Mouse (Mus musculus) stomach, embryonic 14.5 days (tissue): ENCODE measurements around the gene Lhfpl3. TPM values are rescaled to one million over a fixed set of nuclear protein-coding genes. Genes with fewer than 3 reads are reported as not detected.

ENCODE experiments used
- ATAC-seq: fragments of 200-750 bp; cut with Nextera tagmentation; 2 replicates; pipeline ENCODE4 v1.8.0; 2017; ENCODE audit warnings: low read depth, moderate TSS enrichment; ENCODE audit not compliant: insufficient number of reproducible peaks, insufficient read depth, low FRiP score
- H3K27ac ChIP-seq: fragments of 300-500 bp; sonication (generic); 2 replicates; pipeline ENCODE4 v1.5.1; 2014; ENCODE audit warnings: mild to moderate bottlenecking, low read length, moderate library complexity, mixed read lengths
- H3K27me3 ChIP-seq: fragments of 300-500 bp; sonication (generic); 2 replicates; pipeline ENCODE4 v1.6.1; 2014; ENCODE audit warnings: low read length, control low read depth, mixed read lengths; ENCODE audit not compliant: control insufficient read depth, insufficient read depth
- H3K36me3 ChIP-seq: fragments of 300-500 bp; sonication (generic); 2 replicates; pipeline ENCODE4 v1.6.1; 2014; ENCODE audit warnings: mild to moderate bottlenecking, control low read depth, low read length, moderate library complexity, mixed read lengths; ENCODE audit not compliant: control insufficient read depth, insufficient read depth
- H3K4me1 ChIP-seq: fragments of 300-500 bp; sonication (generic); 2 replicates; pipeline ENCODE4 v1.6.1; 2014; ENCODE audit warnings: low read length, control low read depth, mixed read lengths; ENCODE audit not compliant: control insufficient read depth, insufficient read depth
- H3K4me2 ChIP-seq: fragments of 300-500 bp; sonication (generic); replicated peaks from 2 replicates; pipeline ENCODE4 v1.6.1; 2014; ENCODE audit warnings: low read depth, low read length, control low read depth
- H3K4me3 ChIP-seq: fragments of 300-500 bp; sonication (generic); 2 replicates; pipeline ENCODE4 v1.5.1; 2014; ENCODE audit warnings: low read depth, low read length, control low read depth
- H3K9ac ChIP-seq: fragments of 300-500 bp; sonication (generic); replicated peaks from 2 replicates; pipeline ENCODE4 v1.6.1; 2014; ENCODE audit warnings: low read depth, mild to moderate bottlenecking, control low read depth, low read length, moderate library complexity, mixed read lengths
- H3K9me3 ChIP-seq: fragments of 300-500 bp; sonication (generic); 2 replicates; pipeline ENCODE4 v1.6.1; 2016; ENCODE audit warnings: low read depth, low read length, control low read depth; ENCODE audit not compliant: control insufficient read depth
- WGBS: fragments of 180-500 bp; shearing (Covaris S2); extraction: QIAGEN DNeasy Blood & Tissue Kit; methylation state at CpG from one replicate; pipeline ENCODE4 v1.1.7; 2014; 5-methylcytosine and 5-hydroxymethylcytosine counted together
- polyA plus RNA-seq: library from polyadenylated mRNA; unstranded; fragments of >200 nt; fragmentation: Nextera tagmentation; extraction: Ambion mirVana; gene quantifications from 2 replicates; pipeline ENCODE4 v1.2.1, GENCODE M21; 2014

Lhfpl3 gene
- polyA plus RNA-seq, 1 experiment from 2014 or later: 0.46 TPM

DNA sequence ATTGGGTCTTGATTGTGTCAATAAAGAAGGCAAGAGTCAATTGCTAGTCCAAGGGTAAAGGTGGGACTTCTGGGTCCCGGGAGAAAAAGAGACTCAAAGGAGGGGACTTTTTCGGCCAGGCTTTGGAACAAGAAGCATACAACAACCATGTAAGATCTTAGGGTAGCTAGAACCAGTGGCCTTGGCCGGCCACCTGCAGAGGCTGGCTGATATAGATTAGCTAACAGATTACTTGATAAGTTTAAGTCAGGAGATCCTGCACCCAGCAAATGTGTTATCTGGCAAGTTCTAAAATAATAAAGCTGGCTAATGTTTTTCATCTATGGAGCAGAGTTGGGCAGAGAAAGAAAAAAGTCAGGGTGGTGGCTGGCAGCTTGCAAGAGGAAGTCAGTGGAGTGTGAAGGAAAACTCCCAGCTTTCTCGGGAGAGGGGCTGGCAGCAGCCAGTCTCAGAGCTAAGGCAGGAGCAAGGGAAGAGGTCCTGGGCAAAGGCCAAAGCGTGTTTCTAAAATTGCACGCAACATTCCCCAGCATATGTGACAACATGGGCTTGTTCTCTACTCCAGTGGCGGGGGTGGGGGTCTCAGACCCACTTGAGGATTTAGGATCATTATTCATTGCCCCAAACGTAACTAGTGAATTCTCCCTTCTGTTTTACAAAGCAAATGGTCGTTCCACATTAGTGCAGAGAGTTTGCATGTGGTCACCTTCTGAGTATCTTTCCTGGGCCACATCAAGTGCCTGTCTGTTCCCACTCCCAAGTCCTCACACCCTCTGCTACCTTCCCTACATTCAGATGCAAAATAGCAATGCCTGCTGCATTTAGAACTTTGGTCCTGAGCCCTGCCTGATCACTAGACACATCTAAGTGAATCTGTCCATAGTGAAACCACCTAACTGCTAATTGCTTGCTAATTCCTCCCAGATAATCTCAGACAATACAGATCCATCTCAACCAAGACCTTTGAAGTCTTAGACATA is 504.3 kb downstream of the Lhfpl3 start:
- H3K27ac ChIP-seq: no peak overlapping the region
- H3K4me2 ChIP-seq: no peak overlapping the region
- H3K27me3 ChIP-seq: no peaks in the 10 kb centered on the region
- H3K36me3 ChIP-seq: no peaks in the 10 kb centered on the region
- no peak overlapping the region for H3K9ac ChIP-seq
- WGBS: 53% methylated on average over 9 of the region's 9 CpGs
- no peak overlapping the region for H3K4me3 ChIP-seq
- H3K9me3 ChIP-seq: no peaks in the 10 kb centered on the region
- H3K4me1 ChIP-seq: no peaks in the 10 kb centered on the region
- ATAC-seq: no peak

DNA sequence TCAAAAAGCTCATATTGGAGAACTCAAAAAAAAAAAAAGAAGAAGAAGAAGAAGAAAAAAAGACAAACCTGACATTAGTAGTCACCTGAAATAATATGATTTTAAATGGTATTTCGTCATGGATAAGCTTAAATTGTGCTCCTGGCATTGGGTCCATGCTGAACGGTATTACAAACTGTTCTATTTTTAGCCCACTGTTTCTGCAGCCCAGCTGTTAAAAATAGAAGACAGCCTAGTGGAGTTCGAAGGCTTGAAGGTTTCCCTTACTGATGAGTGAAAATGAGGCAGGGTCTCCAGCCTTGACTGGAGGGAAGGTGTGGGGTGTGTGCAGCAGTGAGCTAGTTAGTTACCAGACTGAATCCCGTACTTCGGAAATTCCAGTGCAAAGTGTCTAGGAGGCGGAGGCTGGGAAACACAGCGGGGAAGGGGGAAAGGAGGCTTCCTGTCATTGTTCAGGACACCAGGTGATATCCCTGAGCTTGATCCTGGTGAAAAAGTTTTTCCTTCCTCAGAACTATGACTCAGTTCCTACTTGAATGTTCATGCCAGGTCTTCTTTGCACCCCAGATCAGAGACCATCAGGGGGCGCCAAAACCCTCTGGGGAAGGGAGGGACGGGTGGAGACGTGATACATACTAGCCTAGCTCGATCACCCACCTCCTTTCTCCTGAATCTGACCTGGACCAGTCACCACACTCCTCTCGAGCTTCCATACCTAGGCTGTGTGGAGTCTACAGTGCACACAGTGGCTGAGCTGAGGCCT is 505.8 kb downstream of the Lhfpl3 start:
- no peak overlapping the region for H3K4me2 ChIP-seq
- no peaks in the 10 kb centered on the region for H3K27me3 ChIP-seq
- peak; percentile 34; the same call in 1 of the 2 replicates for ATAC-seq
- no peaks in the 10 kb centered on the region for H3K4me1 ChIP-seq
- 33% methylated on average over 12 of the region's 12 CpGs for WGBS
- no peaks in the 10 kb centered on the region for H3K36me3 ChIP-seq
- no peak overlapping the region for H3K9ac ChIP-seq
- H3K9me3 ChIP-seq: no peaks in the 10 kb centered on the region
- H3K27ac ChIP-seq: peak overlapping the region; percentile 33; the same call in 1 of the 2 replicates
- H3K4me3 ChIP-seq: no peak overlapping the region

DNA sequence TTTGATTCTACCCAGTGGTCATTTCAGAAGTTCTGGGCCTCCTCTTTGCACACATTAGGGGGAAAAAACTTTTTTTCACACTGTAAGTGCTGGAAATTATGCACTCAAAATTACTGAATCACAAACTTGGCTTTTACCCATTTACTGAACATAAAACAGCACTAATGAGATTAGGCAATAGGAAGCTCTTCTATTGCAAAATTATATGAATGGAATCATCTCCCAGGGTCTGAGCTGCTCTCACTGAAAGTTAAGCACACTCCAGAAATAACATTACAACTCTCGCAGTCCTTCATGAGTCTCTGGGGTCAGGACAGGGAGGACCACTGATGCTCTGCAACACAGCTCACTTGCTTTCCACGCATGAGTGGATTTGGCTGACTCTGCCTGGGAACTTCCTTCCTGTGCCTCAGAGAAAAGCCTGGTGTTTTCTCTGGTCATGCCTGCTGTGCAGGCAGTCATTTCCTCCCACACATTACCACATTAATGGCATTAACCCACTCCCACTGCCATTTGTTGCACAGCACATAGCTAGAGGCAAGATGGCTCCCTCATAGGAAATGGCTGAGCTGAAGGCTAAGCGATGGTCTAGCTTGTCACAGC is 510.1 kb downstream of the Lhfpl3 start:
- Histone ChIP-seq H3K9ac (no peak overlapping the region), H3K4me2 (no peak overlapping the region), H3K4me3 (no peak overlapping the region), H3K27ac (no peak overlapping the region), H3K36me3 (no peaks in the 10 kb centered on the region), H3K9me3 (no peaks in the 10 kb centered on the region), H3K27me3 (no peaks in the 10 kb centered on the region), H3K4me1 (no peaks in the 10 kb centered on the region)
- ATAC-seq: no peak
- 56% methylated on average over 3 of the region's 3 CpGs for WGBS

DNA sequence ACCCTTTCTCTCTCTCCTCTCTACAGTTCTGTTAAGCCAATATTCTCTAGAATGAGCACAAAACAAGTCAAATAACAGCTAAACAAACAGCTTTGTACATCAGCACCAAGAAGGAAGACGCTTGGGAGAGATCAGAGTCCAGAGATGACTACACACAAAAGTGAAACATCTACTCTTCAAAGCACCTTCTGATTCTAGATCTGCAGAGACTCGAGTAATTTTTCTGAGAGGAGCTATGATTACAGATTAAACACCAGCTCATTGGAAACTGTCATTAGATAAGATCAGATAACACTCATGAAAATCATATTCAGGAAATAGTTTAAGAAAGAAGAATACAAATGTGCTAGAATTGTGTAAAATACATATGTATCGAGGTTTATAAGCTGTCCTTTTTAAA is 527.5 kb downstream of the Lhfpl3 start:
- Histone ChIP-seq H3K4me2 (no peak overlapping the region), H3K4me3 (no peak overlapping the region), H3K27me3 (no peaks in the 10 kb centered on the region), H3K27ac (no peak overlapping the region), H3K4me1 (no peaks in the 10 kb centered on the region), H3K9ac (no peak overlapping the region), H3K36me3 (no peaks in the 10 kb centered on the region), H3K9me3 (no peaks in the 10 kb centered on the region)
- ATAC-seq: no peak
- 74% methylated on average over 3 of the region's 3 CpGs for WGBS

DNA sequence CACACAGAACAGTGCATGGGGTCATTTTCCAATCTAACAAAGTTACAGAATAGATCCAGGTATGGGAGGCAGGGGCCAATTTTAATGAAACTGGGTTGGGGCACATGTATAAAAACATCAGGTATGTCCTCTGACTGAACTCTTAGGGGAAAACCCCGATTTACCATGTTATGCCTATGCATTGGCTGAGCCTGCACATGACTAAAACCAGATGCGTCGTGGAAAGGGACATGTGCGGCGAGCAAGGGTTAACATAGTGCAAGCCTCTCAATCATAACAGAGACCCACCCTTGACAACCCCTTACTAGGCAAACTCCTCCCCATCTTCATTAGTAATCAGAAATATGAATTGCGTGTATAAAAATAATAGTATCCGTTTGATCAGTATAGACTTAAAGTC is 533.5 kb downstream of the Lhfpl3 start:
- Histone ChIP-seq H3K4me3 (no peak overlapping the region), H3K9me3 (no peaks in the 10 kb centered on the region), H3K27ac (no peak overlapping the region), H3K4me1 (no peaks in the 10 kb centered on the region), H3K9ac (no peak overlapping the region), H3K4me2 (no peak overlapping the region), H3K36me3 (no peaks in the 10 kb centered on the region), H3K27me3 (no peaks in the 10 kb centered on the region)
- WGBS: 83% methylated on average over 7 of the region's 7 CpGs
- no peak for ATAC-seq

DNA sequence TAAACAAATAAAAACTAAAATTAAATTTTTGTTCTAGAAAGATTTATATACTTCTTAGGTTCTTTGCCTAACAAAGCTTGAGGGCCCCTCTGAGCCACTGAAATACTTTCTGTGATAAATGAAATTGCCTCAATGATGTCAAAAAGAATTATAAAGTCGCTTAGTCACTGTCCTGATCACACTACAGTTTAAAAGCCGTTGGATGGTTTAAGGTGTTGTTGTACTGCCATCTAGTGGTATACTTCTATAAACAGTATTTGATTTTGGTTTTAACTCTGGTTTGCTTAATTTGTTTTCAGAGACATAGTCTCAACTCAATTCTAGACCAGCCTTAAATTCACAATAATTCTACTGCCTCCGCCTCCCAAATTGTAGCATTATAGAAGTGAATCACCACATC is 539.0 kb downstream of the Lhfpl3 start:
- whole genome bisulfite sequencing: 25% methylated on average over 3 of the region's 3 CpGs
- H3K9me3 ChIP-seq: no peaks in the 10 kb centered on the region

DNA sequence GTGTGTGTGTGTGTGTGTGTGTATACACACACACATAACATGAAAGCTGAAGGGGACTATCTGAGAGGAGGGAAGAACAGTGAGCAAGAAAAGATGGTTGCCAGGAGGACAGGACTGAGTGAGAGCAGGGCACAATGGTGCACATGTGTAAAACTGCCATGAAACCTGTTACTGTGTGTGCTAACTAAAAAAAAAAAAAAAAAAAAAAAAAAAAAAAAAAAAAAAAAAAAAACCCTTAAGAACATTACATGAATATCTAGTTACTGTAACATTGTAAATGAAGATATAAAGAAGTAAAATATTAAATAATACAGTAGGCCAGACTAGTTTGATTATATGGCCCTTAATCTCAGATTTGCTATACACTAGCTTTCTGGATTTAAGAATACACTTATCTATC is 543.3 kb downstream of the Lhfpl3 start:
- 0 out of 2 replicates have a peak, but pooled peaks cover 3% of the 10 kb centered on the region for H3K4me1 ChIP-seq
- H3K4me3 ChIP-seq: no peak overlapping the region
- H3K27me3 ChIP-seq: no peaks in the 10 kb centered on the region
- H3K9ac ChIP-seq: no peak overlapping the region
- no peaks in the 10 kb centered on the region for H3K36me3 ChIP-seq
- no peak overlapping the region for H3K27ac ChIP-seq
- no peak for ATAC-seq
- no peak overlapping the region for H3K4me2 ChIP-seq
- H3K9me3 ChIP-seq: no peaks in the 10 kb centered on the region

More for the DNA sequence above, 539.0 kb downstream of the Lhfpl3 start:
- H3K9ac ChIP-seq: no peak overlapping the region
- no peak for ATAC-seq
- no peak overlapping the region for H3K4me2 ChIP-seq
- no peak overlapping the region for H3K4me3 ChIP-seq
- H3K27ac ChIP-seq: no peak overlapping the region
- no peaks in the 10 kb centered on the region for H3K27me3 ChIP-seq
- no peaks in the 10 kb centered on the region for H3K36me3 ChIP-seq
- H3K4me1 ChIP-seq: 0 out of 2 replicates have a peak, but pooled peaks cover 3% of the 10 kb centered on the region
